Mouse (Mus musculus): Measurements from ENCODE around the gene Rhobtb3.

DNA sequence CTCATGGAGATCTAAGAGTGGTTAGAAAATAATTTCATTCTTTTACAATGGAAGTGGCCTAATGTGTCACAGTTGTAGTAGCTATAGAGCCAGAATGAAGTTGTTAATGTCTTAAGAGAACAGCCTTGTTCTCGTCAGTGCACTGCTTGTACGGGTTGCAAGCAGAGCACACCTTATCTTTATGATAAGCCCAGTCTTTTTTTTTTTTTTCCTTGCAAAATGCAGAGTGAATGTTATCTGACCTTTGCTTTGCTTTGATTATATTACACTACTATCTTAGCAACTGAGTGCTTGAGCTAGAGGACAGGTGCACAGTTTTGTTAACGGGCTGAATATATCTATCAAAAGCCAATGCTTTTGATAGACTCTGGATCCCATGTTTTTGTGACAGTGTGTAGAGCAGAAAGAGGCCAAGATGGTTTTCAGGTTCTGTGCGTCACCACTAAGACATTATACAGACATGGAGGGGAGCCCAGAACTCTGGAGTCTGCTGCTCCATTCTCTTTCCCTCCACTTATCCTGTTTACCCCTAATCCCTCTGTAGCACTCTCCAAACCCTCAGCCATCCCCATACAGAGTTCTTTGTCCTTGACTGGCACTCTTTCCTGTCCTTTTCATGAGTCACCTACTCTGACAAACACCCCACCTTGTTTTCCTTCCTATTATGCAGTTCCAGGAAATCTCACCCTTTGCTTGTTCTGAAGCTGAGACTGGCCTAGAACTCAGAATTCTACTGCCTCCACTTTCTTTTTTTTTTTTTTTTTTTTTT lies 68.9 kb downstream of the Rhobtb3 start:
- TF ChIP-seq TAL1 (IDR thresholded peaks at IDR 0.05; ENCODE audit: low read length): no peak
- no peak for TF ChIP-seq GATA1 (IDR thresholded peaks at IDR 0.05; ENCODE audit: low read length)

Data from erythroblast, embryonic 14.5 days (primary cell).